Mouse (Mus musculus) bone marrow, adult 2 months (tissue): ENCODE measurements at regions not wholly inside any gene's neighbourhood (a gene's known extent, or its start where the extent isn't known, plus 50 kb on each side); places are given as distances from the start of the nearest gene placed in this dataset.

Source experiments
- H3K27ac ChIP-seq: fragments of 200-500 bp; 2 replicates; pipeline ENCODE4 v1.5.1; 2012; ENCODE audit warnings: low read depth, mild to moderate bottlenecking, control low read depth, inconsistent platforms, low read length; ENCODE audit not compliant: control insufficient read depth, poor library complexity, insufficient read depth
- H3K4me1 ChIP-seq: fragments of 200-500 bp; 2 replicates; pipeline ENCODE4 v1.6.1; 2011; ENCODE audit warnings: low read length; ENCODE audit not compliant: control insufficient read depth, insufficient read depth
- H3K4me3 ChIP-seq: fragments of 200-500 bp; replicated peaks from 2 replicates; pipeline ENCODE3; 2011; ENCODE audit warnings: mild to moderate bottlenecking, low read depth, low read length, control low read depth; ENCODE audit not compliant: control insufficient read depth
- CTCF ChIP-seq: fragments of 200-500 bp; IDR thresholded peaks from 2 replicates; pipeline ENCODE4 v1.5.1; 2011; ENCODE audit warnings: low read length, control low read depth; ENCODE audit not compliant: control insufficient read depth, insufficient read depth
- POLR2A ChIP-seq: fragments of 200-500 bp; IDR thresholded peaks from 2 replicates; pipeline ENCODE4 v1.6.1; 2011; ENCODE audit warnings: low read depth, mild to moderate bottlenecking, control low read depth, low read length, borderline replicate concordance; ENCODE audit not compliant: control insufficient read depth
- WGBS: fragments of 180-500 bp; shearing (Covaris S2); methylation state at CpG from one replicate; pipeline ENCODE4 v1.1.7; 2018; 5-methylcytosine and 5-hydroxymethylcytosine counted together

DNA sequence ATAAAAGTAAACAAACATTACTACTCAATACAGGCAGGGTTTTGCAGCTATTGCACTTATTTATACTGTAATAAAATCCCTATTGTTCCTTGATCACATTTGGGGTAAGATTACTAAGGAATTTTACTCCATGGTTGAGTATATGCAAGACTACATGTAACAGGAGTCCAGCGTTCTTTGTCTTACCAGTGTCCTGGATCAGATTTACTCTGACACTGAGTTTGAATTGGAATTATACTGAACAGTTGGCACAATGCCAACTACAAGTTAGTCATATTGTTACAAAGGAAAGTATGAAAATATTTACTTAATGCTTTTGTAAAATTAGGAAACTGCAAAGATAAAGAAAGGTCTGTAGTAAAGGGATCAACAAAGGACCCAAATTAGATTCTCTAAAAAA lies 178.4 kb downstream of the Gm9733 start:
- TF ChIP-seq CTCF (no peak), POLR2A (no peak)
- Histone ChIP-seq H3K4me3 (no peak overlapping the region), H3K4me1 (no peaks in the 10 kb centered on the region), H3K27ac (no peak overlapping the region)
- WGBS, result 78% methylated on average over 1 of the region's 1 CpGs

GRCm38 (mm10) chr3:15154153-15154552 lies 177.9 kb downstream of the Gm9733 start:
- WGBS, result 84% methylated on average over 3 of the region's 3 CpGs
- no peak overlapping the region for H3K4me3 ChIP-seq
- no peak for TF ChIP-seq POLR2A
- TF ChIP-seq CTCF, result no peak
- H3K27ac ChIP-seq, result no peak overlapping the region
- H3K4me1 ChIP-seq, result no peaks in the 10 kb centered on the region

- TF ChIP-seq CTCF, result no peak
- TF ChIP-seq POLR2A, result no peak
- Histone ChIP-seq H3K4me1 (no peaks in the 10 kb centered on the region), H3K27ac (no peak overlapping the region), H3K4me3 (no peak overlapping the region)
- 45% methylated on average over 4 of the region's 4 CpGs for WGBS
These were observed 175.4 kb downstream of the Gm9733 start for GRCm38 (mm10) chr3:15156681-15157080.

- no peak overlapping the region for H3K4me3 ChIP-seq
- no peak overlapping the region for H3K27ac ChIP-seq
- no peaks in the 10 kb centered on the region for H3K4me1 ChIP-seq
- WGBS, result 77% methylated on average over 1 of the region's 1 CpGs
- TF ChIP-seq CTCF (no peak), POLR2A (no peak)
These were observed 174.3 kb downstream of the Gm9733 start for GRCm38 (mm10) chr3:15157842-15158241.

- TF ChIP-seq POLR2A (no peak), CTCF (no peak)
- WGBS, result 81% methylated on average over 8 of the region's 8 CpGs
- Histone ChIP-seq H3K4me3 (no peak overlapping the region), H3K4me1 (no peaks in the 10 kb centered on the region), H3K27ac (no peak overlapping the region)
These were observed 173.2 kb downstream of the Gm9733 start for GRCm38 (mm10) chr3:15158926-15159325.

DNA sequence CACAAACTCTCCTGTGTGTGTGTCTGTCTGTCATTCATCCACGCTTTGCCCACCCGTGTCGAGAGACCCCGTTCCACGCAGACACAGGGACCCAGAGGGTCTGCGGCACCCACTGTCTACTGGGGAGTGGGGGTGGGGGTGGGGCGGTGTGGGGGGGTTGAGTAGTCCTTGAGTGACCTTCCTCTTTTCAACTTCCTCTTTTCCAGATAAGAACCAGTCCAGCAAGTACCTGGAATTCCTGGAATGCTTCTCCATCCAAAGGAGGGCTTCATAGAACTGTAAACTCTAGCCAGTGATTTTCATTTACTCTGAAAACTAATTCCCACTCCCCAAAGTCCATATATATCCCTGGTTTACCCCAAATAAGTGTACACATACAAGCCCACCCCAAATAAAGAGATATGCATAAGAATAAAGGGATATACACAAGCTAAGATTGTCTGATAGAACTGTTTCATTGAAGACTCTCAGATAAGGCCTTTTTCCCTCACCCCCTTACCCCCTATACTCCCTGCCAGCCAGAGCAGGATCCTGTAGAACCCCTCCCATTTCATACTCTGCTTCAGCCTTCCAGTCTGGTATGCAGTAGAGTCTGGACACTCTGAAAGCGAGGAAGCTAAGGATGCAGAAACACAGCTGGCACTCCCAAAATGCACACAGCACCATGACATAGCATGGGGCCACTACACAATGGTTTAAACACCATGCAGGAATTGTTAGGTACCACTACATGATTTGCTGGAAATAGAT lies 172.0 kb downstream of the Gm9733 start:
- no peaks in the 10 kb centered on the region for H3K4me1 ChIP-seq
- no peak for TF ChIP-seq CTCF
- no peak for TF ChIP-seq POLR2A
- WGBS, result 51% methylated on average over 8 of the region's 8 CpGs
- no peak overlapping the region for H3K27ac ChIP-seq
- no peak overlapping the region for H3K4me3 ChIP-seq

GRCm38 (mm10) chr3:15175811-15176210 lies 156.3 kb downstream of the Gm9733 start:
- TF ChIP-seq POLR2A, result no peak
- TF ChIP-seq CTCF, result no peak
- Histone ChIP-seq H3K4me1 (no peaks in the 10 kb centered on the region), H3K4me3 (no peak overlapping the region), H3K27ac (no peak overlapping the region)
- WGBS, result 60% methylated on average over 2 of the region's 2 CpGs

DNA sequence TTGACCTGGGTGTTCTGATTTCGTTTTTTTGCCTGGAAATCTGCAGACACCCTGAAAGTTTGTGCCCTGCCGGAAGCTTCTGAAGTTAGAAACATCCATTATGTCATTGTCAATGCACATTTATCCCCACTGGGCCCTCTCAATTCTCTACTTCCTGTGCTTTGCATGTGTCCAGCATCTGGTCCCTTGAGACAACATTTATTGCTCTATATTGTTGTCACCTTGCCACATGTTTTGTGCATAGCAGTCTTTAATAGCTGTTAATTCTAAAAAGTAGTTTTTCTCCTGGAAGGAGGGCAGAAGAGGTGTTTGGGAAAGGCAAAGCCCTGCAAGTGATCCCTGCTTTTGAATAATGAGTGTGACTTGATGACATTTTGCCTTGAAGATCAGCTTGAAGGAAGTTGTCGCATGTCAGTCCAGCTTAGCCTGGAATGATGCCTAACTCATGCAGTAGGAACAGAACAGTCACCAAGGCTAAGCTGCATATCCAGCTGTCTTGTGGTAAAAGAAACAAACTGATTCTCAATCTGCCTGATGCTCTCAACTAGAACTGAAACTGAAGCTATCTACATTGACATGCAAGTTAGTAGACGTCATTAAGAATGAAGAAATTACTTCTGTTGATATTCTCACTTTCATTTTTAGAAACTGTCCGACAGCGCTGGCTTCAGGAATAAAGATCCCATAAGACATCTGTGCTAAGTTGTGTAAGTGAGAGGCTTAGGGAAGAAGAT lies 152.9 kb downstream of the Gm9733 start:
- 61% methylated on average over 6 of the region's 6 CpGs for WGBS
- no peak overlapping the region for H3K4me3 ChIP-seq
- H3K4me1 ChIP-seq, result no peaks in the 10 kb centered on the region
- no peak overlapping the region for H3K27ac ChIP-seq
- TF ChIP-seq CTCF (no peak), POLR2A (no peak)
